Mouse (Mus musculus) hindbrain, postnatal 0 days (tissue): ENCODE measurements around the gene Abcb5. TPM values are rescaled to one million over a fixed set of nuclear protein-coding genes. Genes with fewer than 3 reads are reported as not detected.

Source experiments
- ATAC-seq: fragments of 200-750 bp; cut with Nextera tagmentation; 2 replicates; pipeline ENCODE4 v1.8.0; 2017; ENCODE audit warnings: mild to moderate bottlenecking, moderate TSS enrichment, moderate library complexity
- DNase-seq: peaks from one replicate; pipeline ENCODE4 v3.0.0-alpha.2; 2015; ENCODE audit warnings: low spot score
- H3K27ac ChIP-seq: fragments of 300-500 bp; sonication (generic); 2 replicates; pipeline ENCODE4 v1.5.1; 2014; ENCODE audit warnings: mild to moderate bottlenecking
- H3K27me3 ChIP-seq: fragments of 300-500 bp; sonication (generic); 2 replicates; pipeline ENCODE4 v1.6.1; 2014; ENCODE audit warnings: low read length, mixed read lengths; ENCODE audit not compliant: insufficient read depth
- H3K36me3 ChIP-seq: fragments of 300-500 bp; sonication (generic); 2 replicates; pipeline ENCODE4 v1.6.1; 2014; ENCODE audit warnings: low read length, mixed read lengths; ENCODE audit not compliant: insufficient read depth
- H3K4me1 ChIP-seq: fragments of 300-500 bp; sonication (generic); 2 replicates; pipeline ENCODE4 v1.6.1; 2014; ENCODE audit warnings: antibody characterized with exemption, low read length, mixed read lengths; ENCODE audit not compliant: insufficient read depth
- H3K4me2 ChIP-seq: fragments of 300-500 bp; sonication (generic); 2 replicates; pipeline ENCODE4 v1.6.1; 2014; ENCODE audit warnings: low read depth, mild to moderate bottlenecking, low read length, moderate library complexity, mixed read lengths
- H3K4me3 ChIP-seq: fragments of 300-500 bp; sonication (generic); 2 replicates; pipeline ENCODE4 v1.5.1; 2014; ENCODE audit warnings: low read length
- H3K9ac ChIP-seq: fragments of 300-500 bp; sonication (generic); replicated peaks from 2 replicates; pipeline ENCODE4 v1.6.1; 2014; ENCODE audit warnings: mild to moderate bottlenecking, low read length, moderate library complexity, mixed read lengths
- H3K9me3 ChIP-seq: fragments of 300-500 bp; sonication (generic); 2 replicates; pipeline ENCODE4 v1.6.1; 2016; ENCODE audit warnings: low read length, mixed read lengths
- CTCF ChIP-seq: IDR thresholded peaks from 2 replicates; pipeline ENCODE4 v1.5.1; 2016; ENCODE audit warnings: antibody characterized with exemption, control low read depth, low read depth
- WGBS: fragments of 180-500 bp; shearing (Covaris S2); extraction: QIAGEN DNeasy Blood & Tissue Kit; methylation state at CpG from one replicate; pipeline ENCODE4 v1.1.7; 2014; 5-methylcytosine and 5-hydroxymethylcytosine counted together
- polyA plus RNA-seq: library from polyadenylated mRNA; unstranded; fragments of >200 nt; fragmentation: Nextera tagmentation; extraction: Ambion mirVana; gene quantifications from 2 replicates; pipeline ENCODE4 v1.2.1, GENCODE M21; 2015
- total RNA-seq: library from RNA; depleted of rRNA; stranded (reverse); fragments of >200 nt; gene quantifications from 2 replicates; pipeline ENCODE4 v1.2.3, GENCODE M21; 2014

Abcb5 gene
- total and polyA plus RNA-seq, 2 experiments from 2014 or later, result not detected

- no peaks in the 10 kb centered on the region for H3K4me1 ChIP-seq
- peak; percentile 90 for TF ChIP-seq CTCF
- WGBS, result 1% methylated on average over 34 of the region's 34 CpGs
- DNase-seq, result peak; percentile 85
- peak overlapping the region; percentile 33 for H3K4me3 ChIP-seq
- H3K27me3 ChIP-seq, result peaks cover 66% of the 10 kb centered on the region
- peak; percentile 98 for ATAC-seq
- H3K27ac ChIP-seq, result no peak overlapping the region
- H3K4me2 ChIP-seq, result peak overlapping the region; percentile 54
- no peak overlapping the region for H3K9ac ChIP-seq
- H3K9me3 ChIP-seq, result no peaks in the 10 kb centered on the region
- no peaks in the 10 kb centered on the region for H3K36me3 ChIP-seq
Observed at GRCm38 (mm10) chr12:118854831-118855453, 111.3 kb downstream of the Abcb5 start.

DNA sequence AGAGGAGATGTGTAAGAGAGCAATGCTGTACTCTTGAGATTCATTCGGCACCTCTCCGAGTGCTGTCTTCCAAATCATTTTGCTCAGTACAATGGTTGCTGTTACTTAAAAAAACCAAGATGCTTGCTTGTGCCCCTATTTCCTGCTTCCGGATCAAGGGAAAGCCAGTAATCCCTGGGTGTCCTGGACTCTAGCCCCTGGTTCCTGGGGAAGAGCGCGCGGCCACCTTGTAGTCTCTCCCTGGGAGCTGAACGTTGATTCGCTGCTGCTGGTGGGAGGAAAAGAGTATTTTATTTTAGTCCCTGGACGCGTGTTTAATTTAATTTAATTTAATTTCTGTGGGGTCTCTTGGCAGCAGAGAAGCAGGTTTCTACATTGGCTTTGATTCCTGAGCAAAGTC, 111.8 kb downstream of the Abcb5 start:
- no peak for DNase-seq
- 2% methylated on average over 10 of the region's 10 CpGs for WGBS

GRCm38 (mm10) chr12:118853331-118853730, 112.9 kb downstream of the Abcb5 start:
- Histone ChIP-seq H3K4me2 (no peak overlapping the region), H3K27ac (no peak overlapping the region), H3K36me3 (no peaks in the 10 kb centered on the region), H3K4me1 (no peaks in the 10 kb centered on the region), H3K27me3 (peaks cover 78% of the 10 kb centered on the region), H3K4me3 (no peak overlapping the region), H3K9me3 (no peaks in the 10 kb centered on the region), H3K9ac (no peak overlapping the region)
- TF ChIP-seq CTCF, result no peak
- ATAC-seq (no peak), DNase-seq (no peak)
- 7% methylated on average over 3 of the region's 3 CpGs for WGBS

More for the DNA sequence above, 111.8 kb downstream of the Abcb5 start:
- H3K9ac ChIP-seq, result no peak overlapping the region
- H3K4me3 ChIP-seq, result peak overlapping the region; percentile 33
- no peak for TF ChIP-seq CTCF
- no peak for ATAC-seq
- H3K27me3 ChIP-seq, result peaks cover 70% of the 10 kb centered on the region
- H3K27ac ChIP-seq, result no peak overlapping the region
- no peaks in the 10 kb centered on the region for H3K36me3 ChIP-seq
- H3K4me2 ChIP-seq, result peak overlapping the region; percentile 54
- no peaks in the 10 kb centered on the region for H3K4me1 ChIP-seq
- no peaks in the 10 kb centered on the region for H3K9me3 ChIP-seq

DNA sequence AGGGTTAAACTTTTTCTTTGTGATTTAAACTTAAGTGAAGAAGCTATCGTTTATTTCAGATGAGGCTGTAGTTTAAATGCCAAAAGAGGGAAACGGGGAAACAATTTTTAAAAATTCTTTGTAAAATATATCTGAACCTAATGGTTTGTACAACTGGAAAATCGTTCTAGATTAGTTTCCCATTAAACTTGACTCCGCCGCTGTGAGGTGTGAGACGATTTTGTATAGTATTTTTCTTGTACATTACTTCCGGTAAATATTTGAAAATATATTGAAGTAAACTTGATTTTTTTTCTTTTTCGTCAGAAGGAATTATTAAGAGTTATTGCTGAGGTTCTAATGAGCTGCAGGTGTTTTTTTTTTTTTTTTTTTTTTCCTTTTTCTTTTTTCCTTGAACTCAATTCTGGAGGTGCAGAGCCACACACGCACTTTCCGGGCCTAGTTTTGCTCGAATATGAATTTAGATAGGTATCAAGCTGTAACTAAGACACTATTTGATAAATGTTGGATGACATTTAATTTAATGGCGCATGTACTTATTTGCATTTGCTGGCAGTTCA, 115.3 kb downstream of the Abcb5 start:
- Histone ChIP-seq H3K4me1 (0 out of 2 replicates have a peak, but pooled peaks cover 2% of the 10 kb centered on the region), H3K27ac (no peak overlapping the region), H3K4me3 (no peak overlapping the region), H3K9ac (no peak overlapping the region), H3K36me3 (no peaks in the 10 kb centered on the region), H3K9me3 (no peaks in the 10 kb centered on the region), H3K4me2 (no peak overlapping the region), H3K27me3 (peaks cover 79% of the 10 kb centered on the region)
- TF ChIP-seq CTCF, result no peak
- 20% methylated on average over 12 of the region's 12 CpGs for WGBS
- DNase-seq (no peak), ATAC-seq (no peak)

DNA sequence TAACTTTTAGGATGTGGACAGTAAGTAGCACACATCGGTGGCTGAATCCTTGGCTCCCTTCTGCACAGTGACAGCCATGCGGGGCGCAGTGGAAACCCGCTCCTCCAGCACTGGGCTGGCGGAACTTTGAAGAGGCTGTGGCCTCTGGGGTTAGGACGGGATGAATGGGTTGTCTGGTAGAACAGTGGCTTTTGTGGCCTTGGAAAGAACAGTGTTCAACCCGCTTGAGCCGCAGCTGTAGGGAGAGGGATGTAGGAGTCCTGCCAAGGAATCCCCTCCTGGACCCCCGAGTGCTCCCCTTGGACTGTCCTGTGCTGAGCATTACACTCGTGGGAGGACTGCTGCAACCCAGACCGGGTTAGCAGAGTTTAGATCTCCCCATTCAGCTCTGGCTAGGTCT, 116.2 kb downstream of the Abcb5 start:
- H3K4me1 ChIP-seq, result 0 out of 2 replicates have a peak, but pooled peaks cover 2% of the 10 kb centered on the region
- TF ChIP-seq CTCF, result no peak
- ATAC-seq (no peak), DNase-seq (no peak)
- no peaks in the 10 kb centered on the region for H3K9me3 ChIP-seq
- H3K36me3 ChIP-seq, result no peaks in the 10 kb centered on the region
- peaks cover 81% of the 10 kb centered on the region for H3K27me3 ChIP-seq
- no peak overlapping the region for H3K27ac ChIP-seq
- H3K4me2 ChIP-seq, result no peak overlapping the region
- H3K9ac ChIP-seq, result no peak overlapping the region
- WGBS, result 2% methylated on average over 11 of the region's 11 CpGs
- H3K4me3 ChIP-seq, result peak overlapping the region; percentile 34; the same call in 1 of the 2 replicates

DNA sequence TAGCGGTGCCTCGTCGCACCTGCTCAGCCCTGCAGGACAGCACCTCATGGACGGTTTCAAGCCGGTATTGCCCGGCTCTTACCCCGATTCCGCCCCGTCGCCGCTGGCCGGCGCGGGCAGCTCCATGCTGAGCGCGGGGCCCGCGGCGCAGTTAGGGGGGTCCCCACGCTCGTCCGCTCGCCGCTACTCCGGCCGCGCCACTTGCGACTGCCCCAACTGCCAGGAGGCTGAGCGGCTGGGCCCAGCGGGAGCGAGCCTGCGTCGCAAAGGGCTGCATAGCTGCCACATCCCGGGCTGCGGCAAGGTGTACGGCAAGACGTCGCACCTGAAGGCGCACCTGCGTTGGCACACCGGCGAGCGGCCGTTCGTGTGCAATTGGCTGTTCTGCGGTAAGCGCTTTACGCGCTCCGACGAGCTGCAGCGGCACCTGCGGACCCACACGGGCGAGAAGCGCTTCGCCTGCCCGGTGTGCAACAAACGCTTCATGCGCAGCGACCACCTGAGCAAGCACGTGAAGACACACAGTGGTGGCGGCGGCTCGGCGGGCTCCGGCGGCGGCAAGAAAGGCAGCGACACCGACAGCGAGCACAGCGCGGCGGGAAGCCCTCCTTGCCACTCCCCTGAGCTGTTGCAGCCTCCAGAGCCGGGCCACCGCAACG, 116.9 kb downstream of the Abcb5 start:
- H3K4me1 ChIP-seq, result 0 out of 2 replicates have a peak, but pooled peaks cover 2% of the 10 kb centered on the region
- ATAC-seq (peak; percentile 28; the same call in 1 of the 2 replicates), DNase-seq (no peak)
- no peaks in the 10 kb centered on the region for H3K36me3 ChIP-seq
- peak overlapping the region; percentile 34 for H3K4me3 ChIP-seq
- H3K4me2 ChIP-seq, result peak overlapping the region; percentile 33
- 0 out of 2 replicates have a peak overlapping the region, but pooled peaks have one; percentile 5 for H3K9ac ChIP-seq
- no peak overlapping the region for H3K27ac ChIP-seq
- WGBS, result 1% methylated on average over 75 of the region's 78 CpGs
- H3K9me3 ChIP-seq, result no peaks in the 10 kb centered on the region
- no peak for TF ChIP-seq CTCF
- H3K27me3 ChIP-seq, result peaks cover 84% of the 10 kb centered on the region
